Mouse (Mus musculus): ENCODE results near the gene Arl4a. TPM values are rescaled to one million over a fixed set of nuclear protein-coding genes. Genes with fewer than 3 reads are reported as not detected.

Gene Arl4a
- polyA plus RNA-seq, 1 experiment = 7.6 TPM

GRCm38 (mm10) chr12:39995609-39996008, 42.2 kb downstream of the Arl4a start:
- TF ChIP-seq CTCF (IDR thresholded peaks at IDR 0.05; ENCODE audit: insufficient read depth, low read length) = no peak
- no peak for TF ChIP-seq POLR2A (IDR thresholded peaks at IDR 0.05; ENCODE audit: borderline replicate concordance, extremely low read depth, low read depth, low read length)
- H3K4me1 ChIP-seq (ENCODE audit: control insufficient read depth, insufficient read depth, low read length) = 0 out of 2 replicates have a peak, but pooled peaks cover 3% of the 10 kb centered on the region
- no peak for DNase-seq
- H3K4me3 ChIP-seq (replicated peaks; ENCODE audit: extremely low read depth, low read depth, low read length) = no peak overlapping the region
- 73% methylated on average over 1 of the region's 1 CpGs for WGBS

DNA sequence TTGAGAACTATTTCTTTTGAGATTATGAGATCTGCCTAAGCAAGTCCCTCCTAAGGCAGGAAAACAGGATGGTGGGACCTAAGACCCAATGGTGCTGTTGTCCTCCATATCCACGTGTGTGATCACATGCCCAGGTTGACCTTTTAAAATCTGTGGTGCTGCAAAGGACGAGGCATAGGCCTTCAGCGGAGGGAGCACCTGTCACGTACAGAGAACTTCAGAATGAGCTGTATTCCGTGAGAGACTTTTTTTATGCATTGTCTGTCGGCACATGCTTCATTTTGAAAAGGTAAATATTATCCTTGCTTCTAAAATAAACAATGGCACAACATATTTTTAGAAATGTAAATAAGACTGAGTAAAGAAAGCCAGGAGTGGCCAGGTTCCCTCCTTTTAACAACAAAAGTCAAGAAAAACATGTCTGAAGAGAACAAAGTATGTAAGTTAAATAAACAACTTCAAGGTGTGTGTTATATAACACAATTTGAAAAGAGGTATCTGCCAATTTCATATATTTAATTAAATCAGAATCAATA, 45.0 kb downstream of the Arl4a start:
- 50% methylated on average over 6 of the region's 6 CpGs for WGBS

GRCm38 (mm10) chr12:39990830-39991780, 46.7 kb downstream of the Arl4a start:
- no peak overlapping the region for H3K4me3 ChIP-seq (replicated peaks; ENCODE audit: extremely low read depth, low read depth, low read length)
- no peaks in the 10 kb centered on the region for H3K4me1 ChIP-seq (ENCODE audit: control insufficient read depth, insufficient read depth, low read length)
- no peak for DNase-seq
- 75% methylated on average over 4 of the region's 4 CpGs for WGBS
- TF ChIP-seq CTCF (IDR thresholded peaks at IDR 0.05; ENCODE audit: insufficient read depth, low read length) (no peak), POLR2A (IDR thresholded peaks at IDR 0.05; ENCODE audit: borderline replicate concordance, extremely low read depth, low read depth, low read length) (no peak)

More for the DNA sequence above, 45.0 kb downstream of the Arl4a start:
- DNase-seq = no peak
- Histone ChIP-seq H3K4me1 (ENCODE audit: control insufficient read depth, insufficient read depth, low read length) (no peaks in the 10 kb centered on the region), H3K4me3 (replicated peaks; ENCODE audit: extremely low read depth, low read depth, low read length) (no peak overlapping the region)
- TF ChIP-seq CTCF (IDR thresholded peaks at IDR 0.05; ENCODE audit: insufficient read depth, low read length) (no peak), POLR2A (IDR thresholded peaks at IDR 0.05; ENCODE audit: borderline replicate concordance, extremely low read depth, low read depth, low read length) (no peak)

- Histone ChIP-seq H3K4me3 (replicated peaks; ENCODE audit: extremely low read depth, low read depth, low read length) (no peak overlapping the region), H3K4me1 (ENCODE audit: control insufficient read depth, insufficient read depth, low read length) (no peaks in the 10 kb centered on the region)
- DNase-seq = no peak
- WGBS = 91% methylated on average over 4 of the region's 4 CpGs
- TF ChIP-seq CTCF (IDR thresholded peaks at IDR 0.05; ENCODE audit: insufficient read depth, low read length) (no peak), POLR2A (IDR thresholded peaks at IDR 0.05; ENCODE audit: borderline replicate concordance, extremely low read depth, low read depth, low read length) (no peak)
These were observed 48.7 kb downstream of the Arl4a start for GRCm38 (mm10) chr12:39989136-39989535.

- no peak for DNase-seq
- Histone ChIP-seq H3K4me1 (ENCODE audit: control insufficient read depth, insufficient read depth, low read length) (no peaks in the 10 kb centered on the region), H3K4me3 (replicated peaks; ENCODE audit: extremely low read depth, low read depth, low read length) (no peak overlapping the region)
- TF ChIP-seq CTCF (IDR thresholded peaks at IDR 0.05; ENCODE audit: insufficient read depth, low read length) (no peak), POLR2A (IDR thresholded peaks at IDR 0.05; ENCODE audit: borderline replicate concordance, extremely low read depth, low read depth, low read length) (no peak)
- WGBS = 94% methylated on average over 4 of the region's 4 CpGs
These were observed 50.6 kb downstream of the Arl4a start for GRCm38 (mm10) chr12:39987177-39987576.

DNA sequence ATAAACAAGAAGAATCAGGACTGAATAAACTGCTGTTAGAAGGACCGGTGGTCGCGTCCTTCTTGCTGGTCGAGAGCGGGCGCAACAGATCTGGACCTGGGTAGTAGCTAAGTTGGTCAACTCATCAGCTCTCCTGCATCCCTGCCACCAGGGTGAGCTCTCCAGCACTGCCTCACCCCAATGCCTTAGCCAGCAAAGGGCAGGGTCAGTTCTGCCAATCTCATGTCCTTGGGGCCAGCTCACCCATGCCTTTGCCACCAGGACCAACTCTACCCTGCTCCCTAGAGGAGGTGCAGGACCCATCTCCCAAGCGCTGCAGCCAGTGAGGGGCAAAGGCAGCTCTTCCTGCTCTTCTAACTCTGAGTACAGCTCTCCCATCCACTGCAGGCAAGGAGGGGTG, 52.2 kb downstream of the Arl4a start:
- TF ChIP-seq CTCF (IDR thresholded peaks at IDR 0.05; ENCODE audit: insufficient read depth, low read length) (no peak), POLR2A (IDR thresholded peaks at IDR 0.05; ENCODE audit: borderline replicate concordance, extremely low read depth, low read depth, low read length) (no peak)
- DNase-seq = no peak
- Histone ChIP-seq H3K4me1 (ENCODE audit: control insufficient read depth, insufficient read depth, low read length) (no peaks in the 10 kb centered on the region), H3K4me3 (replicated peaks; ENCODE audit: extremely low read depth, low read depth, low read length) (no peak overlapping the region)
- 94% methylated on average over 7 of the region's 7 CpGs for WGBS

GRCm38 (mm10) chr12:39979792-39980191, 58.0 kb downstream of the Arl4a start:
- WGBS = 79% methylated on average over 1 of the region's 1 CpGs
- H3K4me3 ChIP-seq (replicated peaks; ENCODE audit: extremely low read depth, low read depth, low read length) = no peak overlapping the region
- no peak for TF ChIP-seq POLR2A (IDR thresholded peaks at IDR 0.05; ENCODE audit: borderline replicate concordance, extremely low read depth, low read depth, low read length)
- TF ChIP-seq CTCF (IDR thresholded peaks at IDR 0.05; ENCODE audit: insufficient read depth, low read length) = no peak
- DNase-seq = no peak
- no peaks in the 10 kb centered on the region for H3K4me1 ChIP-seq (ENCODE audit: control insufficient read depth, insufficient read depth, low read length)

- DNase-seq = no peak
- Histone ChIP-seq H3K4me3 (replicated peaks; ENCODE audit: extremely low read depth, low read depth, low read length) (no peak overlapping the region), H3K4me1 (ENCODE audit: control insufficient read depth, insufficient read depth, low read length) (peaks cover 2% of the 10 kb centered on the region; the same call in 1 of the 2 replicates)
- TF ChIP-seq POLR2A (IDR thresholded peaks at IDR 0.05; ENCODE audit: borderline replicate concordance, extremely low read depth, low read depth, low read length) (no peak), CTCF (IDR thresholded peaks at IDR 0.05; ENCODE audit: insufficient read depth, low read length) (no peak)
- WGBS = 85% methylated on average over 5 of the region's 5 CpGs
These were observed 58.8 kb downstream of the Arl4a start for GRCm38 (mm10) chr12:39979066-39979465.

GRCm38 (mm10) chr12:39977996-39978590, 59.7 kb downstream of the Arl4a start:
- no peak overlapping the region for H3K4me3 ChIP-seq (replicated peaks; ENCODE audit: extremely low read depth, low read depth, low read length)
- TF ChIP-seq CTCF (IDR thresholded peaks at IDR 0.05; ENCODE audit: insufficient read depth, low read length) = no peak
- no peak for TF ChIP-seq POLR2A (IDR thresholded peaks at IDR 0.05; ENCODE audit: borderline replicate concordance, extremely low read depth, low read depth, low read length)
- no peak for DNase-seq
- peaks cover 4% of the 10 kb centered on the region; the same call in 1 of the 2 replicates for H3K4me1 ChIP-seq (ENCODE audit: control insufficient read depth, insufficient read depth, low read length)
- WGBS = 75% methylated on average over 8 of the region's 8 CpGs

Measured in lung, adult 2 months (tissue).